Mouse (Mus musculus) stomach, postnatal 0 days (tissue): ENCODE measurements around the gene Enthd1. TPM values are rescaled to one million over a fixed set of nuclear protein-coding genes. Genes with fewer than 3 reads are reported as not detected.

Source experiments
- ATAC-seq: fragments of 200-750 bp; cut with Nextera tagmentation; 2 replicates; pipeline ENCODE4 v1.8.0; 2017; ENCODE audit not compliant: low FRiP score, low TSS enrichment
- DNase-seq: peaks from one replicate; pipeline ENCODE4 v3.0.0-alpha.2; 2016; ENCODE audit warnings: low spot score
- H3K27ac ChIP-seq: fragments of 300-500 bp; sonication (generic); replicated peaks from 2 replicates; pipeline ENCODE4 v1.5.1; 2014; ENCODE audit warnings: mild to moderate bottlenecking, control low read depth
- H3K27me3 ChIP-seq: fragments of 300-500 bp; sonication (generic); 2 replicates; pipeline ENCODE4 v1.6.1; 2014; ENCODE audit warnings: low read length; ENCODE audit not compliant: control insufficient read depth, insufficient read depth
- H3K36me3 ChIP-seq: fragments of 300-500 bp; sonication (generic); 2 replicates; pipeline ENCODE4 v1.6.1; 2014; ENCODE audit warnings: low read length, mixed read lengths; ENCODE audit not compliant: control insufficient read depth, insufficient read depth
- H3K4me1 ChIP-seq: fragments of 300-500 bp; sonication (generic); replicated peaks from 2 replicates; pipeline ENCODE4 v1.6.1; 2014; ENCODE audit warnings: antibody characterized with exemption; ENCODE audit not compliant: control insufficient read depth, insufficient read depth
- H3K4me2 ChIP-seq: fragments of 300-500 bp; sonication (generic); replicated peaks from 2 replicates; pipeline ENCODE4 v1.6.1; 2014; ENCODE audit warnings: low read depth, mild to moderate bottlenecking, control low read depth, moderate library complexity
- H3K4me3 ChIP-seq: fragments of 300-500 bp; sonication (generic); 2 replicates; pipeline ENCODE4 v1.5.1; 2014; ENCODE audit warnings: low read depth, low read length, control low read depth
- H3K9ac ChIP-seq: fragments of 300-500 bp; sonication (generic); 2 replicates; pipeline ENCODE4 v1.6.1; 2014; ENCODE audit warnings: mild to moderate bottlenecking, low read length, control low read depth, mixed read lengths
- H3K9me3 ChIP-seq: fragments of 300-500 bp; sonication (generic); 2 replicates; pipeline ENCODE4 v1.6.1; 2016; ENCODE audit warnings: low read length; ENCODE audit not compliant: control insufficient read depth
- CTCF ChIP-seq: IDR thresholded peaks from 2 replicates; pipeline ENCODE4 v1.5.1; 2016; ENCODE audit warnings: antibody characterized with exemption, low read depth, mild to moderate bottlenecking, moderate library complexity
- EP300 ChIP-seq: optimal IDR thresholded peaks from 2 replicates; pipeline ENCODE3; 2016; ENCODE audit warnings: antibody characterized with exemption
- WGBS: fragments of 180-500 bp; shearing (Covaris S2); extraction: QIAGEN DNeasy Blood & Tissue Kit; methylation state at CpG from one replicate; pipeline ENCODE4 v1.1.7; 2014; 5-methylcytosine and 5-hydroxymethylcytosine counted together
- polyA plus RNA-seq: library from polyadenylated mRNA; unstranded; fragments of >200 nt; fragmentation: Nextera tagmentation; extraction: Ambion mirVana; gene quantifications from 2 replicates; pipeline ENCODE4 v1.2.1, GENCODE M21; 2015

Enthd1 gene
- polyA plus RNA-seq, 1 experiment from 2014 or later: not detected

DNA sequence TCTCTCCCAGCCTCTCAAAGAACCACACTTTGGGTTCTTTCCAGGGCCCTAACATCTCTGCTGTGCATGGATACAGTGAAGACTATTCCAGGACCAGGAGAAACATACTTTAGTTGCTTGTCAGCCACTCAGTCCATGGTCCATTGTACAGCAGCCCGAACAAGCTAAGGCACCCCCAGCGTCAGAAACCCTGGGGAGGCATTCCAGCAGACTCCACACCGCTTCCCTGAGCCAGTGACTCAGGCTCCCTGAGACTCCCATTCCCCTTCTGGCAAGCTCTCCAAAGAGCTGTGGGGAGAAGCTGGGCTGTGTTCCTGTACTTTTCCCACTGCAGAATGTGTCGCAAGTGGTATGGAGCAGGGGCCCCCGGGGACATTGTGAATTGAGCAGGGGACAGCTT is 128.0 kb downstream of the Enthd1 start:
- 72% methylated on average over 5 of the region's 5 CpGs for WGBS
- TF ChIP-seq EP300: no peak

DNA sequence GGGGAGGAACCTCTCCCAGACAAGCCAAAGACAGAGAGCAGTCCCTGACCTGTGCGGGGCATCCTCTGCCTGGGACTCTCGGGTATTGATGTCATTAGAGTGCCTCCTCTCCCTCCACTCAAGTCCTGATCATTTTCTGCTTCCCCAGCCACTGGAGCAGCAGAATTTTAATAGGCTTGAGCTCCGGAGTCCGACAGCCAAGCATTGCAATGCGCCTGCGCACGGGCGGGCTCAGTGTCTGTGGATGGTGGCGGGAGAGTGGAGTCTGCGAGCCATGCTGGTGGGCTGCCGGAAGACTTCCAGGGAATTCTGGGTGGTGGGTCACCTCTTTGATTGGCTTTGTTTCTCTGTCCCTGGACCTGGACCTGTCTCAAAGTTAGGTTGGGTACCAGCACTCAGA is 134.6 kb downstream of the Enthd1 start:
- H3K9ac ChIP-seq: no peak overlapping the region
- WGBS: 70% methylated on average over 11 of the region's 11 CpGs
- no peaks in the 10 kb centered on the region for H3K9me3 ChIP-seq
- no peaks in the 10 kb centered on the region for H3K27me3 ChIP-seq
- H3K36me3 ChIP-seq: no peaks in the 10 kb centered on the region
- TF ChIP-seq CTCF (no peak), EP300 (no peak)
- H3K4me2 ChIP-seq: no peak overlapping the region
- no peak overlapping the region for H3K27ac ChIP-seq
- H3K4me3 ChIP-seq: no peak overlapping the region
- no peaks in the 10 kb centered on the region for H3K4me1 ChIP-seq
- ATAC-seq: no peak; the same call in 1 of the 2 replicates
- no peak for DNase-seq

More for the DNA sequence above, 128.0 kb downstream of the Enthd1 start:
- Histone ChIP-seq H3K4me2 (no peak overlapping the region), H3K27me3 (no peaks in the 10 kb centered on the region), H3K4me3 (no peak overlapping the region), H3K4me1 (no peaks in the 10 kb centered on the region), H3K9ac (no peak overlapping the region), H3K9me3 (no peaks in the 10 kb centered on the region), H3K36me3 (no peaks in the 10 kb centered on the region), H3K27ac (no peak overlapping the region)
- ATAC-seq (no peak), DNase-seq (no peak)

DNA sequence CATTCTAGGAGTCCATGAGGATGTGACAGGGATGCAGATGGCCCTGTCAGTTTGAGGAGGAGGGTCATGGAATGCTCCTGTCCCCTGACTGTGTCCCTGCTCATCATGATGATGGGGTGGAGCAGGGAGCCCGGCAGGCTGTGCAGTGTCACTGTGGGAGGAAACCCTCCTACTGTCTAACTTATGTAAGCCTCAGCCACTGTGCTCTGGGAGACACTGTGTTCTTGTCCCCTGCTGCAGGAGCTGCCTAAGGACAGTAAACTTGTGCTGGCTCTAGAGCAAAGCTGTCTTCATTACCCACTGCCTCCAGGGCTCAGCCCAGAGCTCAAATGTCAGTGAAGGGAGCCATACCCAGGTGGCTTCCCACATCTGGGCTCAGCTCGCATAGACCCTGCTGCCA is 146.8 kb downstream of the Enthd1 start:
- Histone ChIP-seq H3K36me3 (no peaks in the 10 kb centered on the region), H3K4me1 (no peaks in the 10 kb centered on the region), H3K27me3 (no peaks in the 10 kb centered on the region), H3K9me3 (no peaks in the 10 kb centered on the region), H3K4me2 (no peak overlapping the region), H3K9ac (no peak overlapping the region), H3K27ac (no peak overlapping the region), H3K4me3 (no peak overlapping the region)
- ATAC-seq: no peak
- DNase-seq: no peak
- TF ChIP-seq EP300: no peak
- no peak for TF ChIP-seq CTCF
- 66% methylated on average over 2 of the region's 2 CpGs for WGBS

DNA sequence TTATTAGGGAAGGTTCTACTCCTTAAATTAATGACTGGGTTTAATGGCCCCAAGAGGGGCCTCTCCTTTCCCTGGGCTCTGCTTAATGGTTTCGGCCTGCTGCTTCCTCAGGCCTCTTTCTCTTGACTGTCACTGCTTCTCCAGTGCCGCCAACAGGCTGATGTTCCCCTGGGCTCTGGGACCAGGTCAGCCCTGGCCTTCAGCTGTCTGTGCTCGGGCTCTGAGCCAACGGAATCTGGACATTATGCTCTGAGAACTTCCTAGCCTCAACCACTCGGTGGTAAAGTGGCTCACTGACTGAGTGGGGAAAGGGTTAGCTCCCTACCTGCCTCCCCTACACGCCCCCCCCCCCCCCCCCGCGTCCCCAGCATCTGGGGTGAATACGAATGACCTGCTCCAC is 147.9 kb downstream of the Enthd1 start:
- Histone ChIP-seq H3K4me3 (no peak overlapping the region), H3K4me2 (no peak overlapping the region), H3K27ac (no peak overlapping the region), H3K36me3 (no peaks in the 10 kb centered on the region), H3K27me3 (no peaks in the 10 kb centered on the region), H3K4me1 (no peaks in the 10 kb centered on the region), H3K9me3 (no peaks in the 10 kb centered on the region), H3K9ac (no peak overlapping the region)
- TF ChIP-seq CTCF (no peak), EP300 (no peak)
- 52% methylated on average over 7 of the region's 9 CpGs for WGBS
- DNase-seq (no peak), ATAC-seq (no peak)

DNA sequence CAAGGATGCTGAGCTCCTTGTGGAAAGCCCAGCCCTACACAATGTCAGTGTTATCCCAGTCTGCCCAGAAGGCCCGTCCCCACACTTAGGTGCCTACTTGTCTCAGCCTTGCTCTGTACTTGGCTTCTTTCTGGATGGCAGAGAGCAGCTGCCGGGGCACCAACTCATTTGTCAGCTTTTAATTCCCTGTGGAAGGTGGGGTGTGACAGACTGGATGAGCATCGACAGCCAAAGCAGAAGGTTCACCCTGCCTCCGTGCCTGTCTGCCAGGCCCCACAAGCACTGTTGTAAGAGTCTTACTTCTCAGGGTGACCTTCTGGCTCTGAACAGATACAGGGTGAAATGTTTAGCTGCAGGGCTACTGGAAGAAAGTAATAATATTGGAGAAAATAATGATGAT is 149.8 kb downstream of the Enthd1 start:
- no peaks in the 10 kb centered on the region for H3K27me3 ChIP-seq
- H3K4me1 ChIP-seq: no peaks in the 10 kb centered on the region
- H3K9me3 ChIP-seq: no peaks in the 10 kb centered on the region
- H3K9ac ChIP-seq: no peak overlapping the region
- no peak overlapping the region for H3K4me2 ChIP-seq
- 78% methylated on average over 4 of the region's 4 CpGs for WGBS
- DNase-seq (no peak), ATAC-seq (no peak)
- H3K4me3 ChIP-seq: no peak overlapping the region
- TF ChIP-seq CTCF: no peak
- no peak for TF ChIP-seq EP300
- H3K27ac ChIP-seq: no peak overlapping the region
- H3K36me3 ChIP-seq: no peaks in the 10 kb centered on the region

DNA sequence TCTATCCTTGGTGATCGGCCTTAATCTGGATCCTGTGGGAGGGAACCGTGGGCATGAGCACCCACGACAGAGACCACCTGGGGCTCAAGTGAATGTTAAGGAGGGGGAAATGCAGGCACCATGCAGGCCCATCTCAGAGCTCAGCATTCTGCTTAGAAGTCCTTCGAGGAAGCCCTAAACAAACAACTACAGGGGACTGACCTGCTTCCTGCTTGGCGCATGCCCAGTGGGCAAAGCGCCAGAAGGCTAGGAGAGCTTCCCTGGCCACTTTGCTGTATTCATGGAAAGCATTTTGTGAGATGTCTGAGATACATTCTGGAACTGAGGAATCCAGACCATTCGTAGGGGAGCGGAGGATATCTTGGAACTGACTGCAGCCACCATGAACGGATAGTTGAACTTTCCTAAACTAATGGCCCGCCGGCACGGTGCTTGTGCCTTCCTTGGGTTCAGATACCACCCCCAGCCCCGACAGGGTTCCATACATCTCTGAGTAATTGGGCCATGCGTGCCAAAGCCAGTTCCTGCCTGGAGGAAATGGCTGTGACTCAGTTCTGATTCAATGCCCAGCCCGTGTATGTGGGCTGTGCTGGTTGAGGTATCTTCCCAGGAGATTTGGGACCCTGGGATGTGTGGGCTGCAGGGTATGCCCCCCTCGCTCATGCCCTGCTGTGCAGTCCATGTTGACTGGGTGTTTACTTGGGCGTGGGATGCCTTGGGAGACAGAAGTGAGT is 150.8 kb downstream of the Enthd1 start:
- DNase-seq (peak; percentile 64), ATAC-seq (peak; percentile 28; the same call in 1 of the 2 replicates)
- Histone ChIP-seq H3K9me3 (no peaks in the 10 kb centered on the region), H3K4me2 (no peak overlapping the region), H3K27ac (no peak overlapping the region), H3K4me1 (no peaks in the 10 kb centered on the region), H3K36me3 (no peaks in the 10 kb centered on the region), H3K9ac (no peak overlapping the region), H3K4me3 (no peak overlapping the region), H3K27me3 (no peaks in the 10 kb centered on the region)
- 65% methylated on average over 17 of the region's 17 CpGs for WGBS
- TF ChIP-seq EP300: no peak
- no peak for TF ChIP-seq CTCF
